Mouse (Mus musculus): Measurements from ENCODE around the gene Ankrd2. TPM values are rescaled to one million over a fixed set of nuclear protein-coding genes. Genes with fewer than 3 reads are reported as not detected.

Ankrd2 gene
- polyA plus RNA-seq (2012; rRNA removed; ENCODE audit: low replicate concordance): 0.12 and 8.7 TPM in 2 replicates

DNA sequence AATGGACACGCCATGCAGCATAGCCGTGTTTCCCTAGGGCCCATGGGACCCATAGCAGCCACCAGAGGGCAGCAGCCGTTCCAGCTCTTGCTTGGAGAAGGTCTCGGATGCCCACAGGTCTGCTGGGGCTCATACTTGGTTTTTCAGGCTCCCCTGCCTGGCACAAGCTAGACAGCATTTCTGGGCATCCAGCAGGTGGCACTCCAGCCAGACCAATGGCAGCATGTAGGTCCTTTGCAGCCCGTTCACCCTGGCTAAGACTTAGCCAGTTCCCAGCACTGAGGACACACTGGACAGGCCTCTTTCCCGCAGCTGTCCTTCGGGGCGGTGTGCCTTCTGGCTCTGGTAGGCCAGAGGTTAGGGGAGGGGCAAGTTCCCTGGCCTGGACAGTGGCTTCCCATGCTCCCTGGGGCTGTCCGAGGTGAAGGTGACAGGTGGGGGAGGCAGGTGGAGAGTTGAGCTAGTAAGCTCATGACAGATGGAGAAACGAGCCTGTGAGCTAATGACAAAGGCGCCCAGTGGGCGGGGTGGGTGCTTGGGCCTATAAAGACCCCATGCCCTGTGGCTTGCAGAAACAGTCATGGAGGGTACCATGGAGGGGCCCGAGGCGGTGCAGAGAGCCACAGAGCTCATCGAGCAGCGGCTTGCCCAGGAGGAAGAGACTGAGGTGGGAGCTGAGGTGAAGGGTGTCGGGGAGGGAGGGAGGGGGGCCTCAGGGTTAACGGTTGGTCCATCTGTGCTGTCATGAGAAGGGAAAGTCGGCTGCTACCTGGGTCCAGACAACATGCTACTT, at the start of gene Ankrd2:
TSS of gene Ankrd2 (plus strand) at position 545 of the 793 bp plus-strand sequence.

DNA sequence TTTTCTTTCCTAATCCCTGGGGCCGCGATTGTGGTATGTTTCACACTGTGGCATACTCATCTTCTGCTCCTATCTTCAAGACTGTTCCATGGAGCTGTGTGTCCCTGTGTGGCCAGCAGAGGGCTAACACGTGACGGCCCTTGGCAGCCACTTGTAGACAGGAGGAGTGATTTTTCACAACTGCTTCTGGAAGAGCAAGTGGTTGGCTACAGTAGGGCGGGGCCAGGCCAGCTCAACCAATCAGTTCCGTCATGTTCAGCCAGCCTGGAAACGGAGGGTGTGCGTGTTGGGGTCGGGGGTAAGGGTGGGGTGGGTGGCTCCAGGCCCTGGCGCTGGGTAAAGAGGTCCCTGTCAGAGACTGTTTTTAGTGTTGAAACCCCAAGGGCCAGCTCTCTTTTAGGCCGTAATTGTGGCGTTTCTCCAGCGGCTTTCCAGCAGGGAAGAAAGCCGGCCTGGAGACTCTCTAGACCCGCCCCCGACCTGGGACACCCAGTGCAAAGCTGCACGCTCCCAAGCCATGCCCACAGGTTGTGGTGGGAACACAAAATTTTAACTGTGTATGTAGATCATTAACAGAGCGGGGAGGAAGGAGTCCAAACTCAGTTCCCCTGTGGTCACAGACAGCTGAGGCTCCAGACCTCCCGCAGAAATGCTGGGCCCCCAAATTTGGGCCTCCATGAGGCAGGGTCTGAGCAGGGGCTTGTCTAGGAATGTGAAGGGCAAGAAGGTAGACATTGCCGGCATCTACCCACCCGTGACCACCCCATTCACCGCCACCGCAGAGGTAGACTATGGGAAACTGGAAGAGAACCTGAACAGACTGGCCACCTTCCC, 9.7 kb downstream of the Ankrd2 start, which contains the start of gene Hoga1:
TSS of gene Hoga1 (plus strand) at position 342 of the 834 bp plus-strand sequence.

DNA sequence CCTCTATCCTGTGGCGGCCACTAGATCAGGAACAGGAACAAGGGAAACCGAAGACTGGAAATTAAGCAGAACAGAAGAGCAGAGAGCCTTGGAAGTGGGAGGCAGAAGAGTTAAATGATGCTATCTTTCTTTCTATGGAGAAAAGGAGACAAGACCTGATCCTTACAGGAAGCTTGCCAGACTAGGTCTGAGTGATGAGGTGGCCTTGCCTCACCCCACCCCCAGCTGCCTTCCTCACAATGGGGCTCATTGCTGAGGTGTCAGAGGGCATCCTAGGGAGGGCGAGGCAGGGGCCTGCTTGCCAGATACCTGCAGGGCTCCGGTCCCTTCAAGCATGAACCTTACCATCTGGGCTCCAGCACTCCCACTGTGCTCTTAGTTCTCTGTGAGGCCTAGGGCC, 16.1 kb downstream of the Ankrd2 start, which contains the start of gene 4933411K16Rik:
TSS of gene 4933411K16Rik (plus strand) at position 301 of the 400 bp plus-strand sequence.

DNA sequence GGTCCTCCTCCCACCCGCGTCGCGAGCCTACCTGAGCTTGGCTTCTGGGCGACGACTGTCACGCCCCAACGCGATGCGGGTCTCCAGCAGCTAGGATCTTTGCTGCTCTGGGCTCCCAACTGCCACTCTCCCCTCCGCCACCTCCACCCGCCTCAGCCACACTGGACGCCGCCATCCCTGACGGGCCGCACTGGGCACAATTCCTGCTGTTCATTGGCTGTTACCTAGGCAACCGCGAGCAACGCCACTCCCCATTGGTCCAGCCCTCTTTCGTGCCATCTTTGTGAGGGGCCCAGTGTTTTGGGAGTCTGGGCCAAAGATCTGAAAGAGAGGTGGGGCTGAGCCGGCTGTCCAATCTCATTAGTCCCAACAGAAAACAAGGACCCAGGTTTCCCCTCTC, 50.4 kb downstream of the Ankrd2 start, which contains the start of gene Morn4:
TSS of gene Morn4 (minus strand) at position 192 of the 400 bp plus-strand sequence.

DNA sequence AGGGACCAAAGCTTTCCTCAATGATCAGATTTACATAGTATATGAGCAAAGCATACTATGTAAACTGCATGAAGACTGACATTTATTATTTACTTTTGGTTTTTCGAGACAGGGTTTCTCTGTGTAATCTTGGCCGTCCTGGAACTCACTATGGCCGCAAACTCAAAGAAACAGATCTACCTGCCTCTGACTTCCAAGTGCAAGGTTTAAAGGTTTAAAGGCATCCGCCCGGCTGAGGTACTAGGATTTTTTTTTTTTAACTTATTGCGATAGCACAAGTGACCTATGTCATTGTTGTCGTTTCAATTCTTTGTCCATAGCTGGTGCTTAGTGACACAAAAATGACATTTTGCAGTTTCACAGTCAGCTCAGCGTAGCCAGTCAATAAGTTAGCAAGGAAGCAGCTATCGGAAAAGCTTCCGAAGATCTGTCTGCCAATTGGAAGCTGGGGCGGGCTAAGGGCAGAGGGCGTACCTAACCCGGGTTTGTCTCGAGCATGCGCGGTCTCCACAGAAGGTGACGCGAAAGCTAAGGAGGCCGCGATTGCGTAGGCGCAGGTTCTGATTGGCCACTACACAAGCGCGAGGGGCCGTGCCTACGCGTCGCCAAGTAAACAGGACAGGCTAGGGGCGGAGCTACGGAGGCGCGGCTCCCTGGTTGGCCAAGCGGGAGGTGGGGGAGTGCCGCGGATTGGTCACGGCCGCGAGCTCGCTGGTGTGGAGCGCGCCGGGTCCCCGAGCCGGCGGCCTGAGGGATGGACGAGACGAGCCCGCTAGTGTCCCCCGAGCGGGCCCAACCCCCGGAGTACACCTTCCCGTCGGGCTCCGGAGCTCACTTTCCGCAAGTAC, 54.2 kb downstream of the Ankrd2 start, which contains the start of gene Pi4k2a:
TSS of gene Pi4k2a (plus strand) at position 723 of the 848 bp plus-strand sequence.

Other genes starting within 250 kb of the Ankrd2 start
- gene Arhgap19, start 234.0 kb upstream of the Ankrd2 start, polyA plus RNA-seq (2012; rRNA removed; ENCODE audit: low replicate concordance): 2.0 and 6.0 TPM in 2 replicates
- gene Frat1, start 206.0 kb upstream of the Ankrd2 start, polyA plus RNA-seq (2012; rRNA removed; ENCODE audit: low replicate concordance): 3.4 and 15.2 TPM in 2 replicates
- gene Frat2, start 187.9 kb upstream of the Ankrd2 start, polyA plus RNA-seq (2012; rRNA removed; ENCODE audit: low replicate concordance): 2.9 and 8.2 TPM in 2 replicates
- 7.6 and 10.6 TPM in 2 replicates for gene Rrp12, start 139.8 kb upstream of the Ankrd2 start, polyA plus RNA-seq (2012; rRNA removed; ENCODE audit: low replicate concordance)
- gene Pgam1, start 124.1 kb upstream of the Ankrd2 start, polyA plus RNA-seq (2012; rRNA removed; ENCODE audit: low replicate concordance): 278 and 280 TPM in 2 replicates
- 10.3 and 14.7 TPM in 2 replicates for gene Exosc1, start 102.6 kb upstream of the Ankrd2 start, polyA plus RNA-seq (2012; rRNA removed; ENCODE audit: low replicate concordance)
- 104 and 105 TPM in 2 replicates for gene Zdhhc16, start 102.5 kb upstream of the Ankrd2 start, polyA plus RNA-seq (2012; rRNA removed; ENCODE audit: low replicate concordance)
- 70.6 and 91.6 TPM in 2 replicates for gene Mms19, start 54.8 kb upstream of the Ankrd2 start, polyA plus RNA-seq (2012; rRNA removed; ENCODE audit: low replicate concordance)
- gene Ubtd1, start 54.2 kb upstream of the Ankrd2 start, polyA plus RNA-seq (2012; rRNA removed; ENCODE audit: low replicate concordance): 36.5 and 41.0 TPM in 2 replicates
- gene Hoga1, start 9.6 kb downstream of the Ankrd2 start, polyA plus RNA-seq (2012; rRNA removed; ENCODE audit: low replicate concordance): 3.9 and 4.8 TPM in 2 replicates
- gene 4933411K16Rik, start 16.2 kb downstream of the Ankrd2 start, polyA plus RNA-seq (2012; rRNA removed; ENCODE audit: low replicate concordance): 0.69 and 0.82 TPM in 2 replicates
- gene Morn4, start 50.4 kb downstream of the Ankrd2 start, polyA plus RNA-seq (2012; rRNA removed; ENCODE audit: low replicate concordance): 4.9 and 5.3 TPM in 2 replicates
- gene Pi4k2a, start 54.5 kb downstream of the Ankrd2 start, polyA plus RNA-seq (2012; rRNA removed; ENCODE audit: low replicate concordance): 33.2 and 36.6 TPM in 2 replicates
- 14.4 and 29.2 TPM in 2 replicates for gene Avpi1, start 93.1 kb downstream of the Ankrd2 start, polyA plus RNA-seq (2012; rRNA removed; ENCODE audit: low replicate concordance)
- 95.8 and 131 TPM in 2 replicates for gene Marveld1, start 111.4 kb downstream of the Ankrd2 start, polyA plus RNA-seq (2012; rRNA removed; ENCODE audit: low replicate concordance)
- gene Zfyve27, start 128.0 kb downstream of the Ankrd2 start, polyA plus RNA-seq (2012; rRNA removed; ENCODE audit: low replicate concordance): 42.5 and 51.1 TPM in 2 replicates
- gene Sfrp5, start 166.3 kb downstream of the Ankrd2 start, polyA plus RNA-seq (2012; rRNA removed; ENCODE audit: low replicate concordance): 27.7 and 32.3 TPM in 2 replicates
- 1.8 and 1.9 TPM in 2 replicates for gene Golga7b, start 211.6 kb downstream of the Ankrd2 start, polyA plus RNA-seq (2012; rRNA removed; ENCODE audit: low replicate concordance)